Mouse (Mus musculus) stomach, embryonic 16.5 days (tissue): ENCODE results near the gene Grk5. TPM values are rescaled to one million over a fixed set of nuclear protein-coding genes. Genes with fewer than 3 reads are reported as not detected.

Experiments used
- ATAC-seq: fragments of 200-750 bp; cut with Nextera tagmentation; 2 replicates; pipeline ENCODE4 v1.8.0; 2017; ENCODE audit warnings: moderate number of reproducible peaks, moderate TSS enrichment; ENCODE audit not compliant: insufficient read depth, low FRiP score
- H3K27ac ChIP-seq: fragments of 300-500 bp; sonication (generic); 2 replicates; pipeline ENCODE4 v1.5.1; 2014; ENCODE audit warnings: low read length
- H3K27me3 ChIP-seq: fragments of 300-500 bp; sonication (generic); 2 replicates; pipeline ENCODE4 v1.6.1; 2014; ENCODE audit warnings: low read length, control low read depth, mixed read lengths; ENCODE audit not compliant: control insufficient read depth, insufficient read depth
- H3K36me3 ChIP-seq: fragments of 300-500 bp; sonication (generic); 2 replicates; pipeline ENCODE4 v1.6.1; 2014; ENCODE audit warnings: low read length; ENCODE audit not compliant: control insufficient read depth, insufficient read depth
- H3K4me1 ChIP-seq: fragments of 300-500 bp; sonication (generic); 2 replicates; pipeline ENCODE4 v1.6.1; 2014; ENCODE audit warnings: low read length, control low read depth, mixed read lengths; ENCODE audit not compliant: control insufficient read depth, insufficient read depth
- H3K4me2 ChIP-seq: fragments of 300-500 bp; sonication (generic); 2 replicates; pipeline ENCODE4 v1.6.1; 2014; ENCODE audit warnings: low read depth, low read length, mixed read lengths
- H3K4me3 ChIP-seq: fragments of 300-500 bp; sonication (generic); replicated peaks from 2 replicates; pipeline ENCODE4 v1.5.1; 2014; ENCODE audit warnings: mild to moderate bottlenecking, low read length
- H3K9ac ChIP-seq: fragments of 300-500 bp; sonication (generic); 2 replicates; pipeline ENCODE4 v1.6.1; 2014; ENCODE audit warnings: low read length
- H3K9me3 ChIP-seq: fragments of 300-500 bp; sonication (generic); replicated peaks from 2 replicates; pipeline ENCODE4 v1.6.1; 2016; ENCODE audit warnings: low read length, control low read depth; ENCODE audit not compliant: control insufficient read depth
- WGBS: fragments of 180-500 bp; shearing (Covaris S2); extraction: QIAGEN DNeasy Blood & Tissue Kit; methylation state at CpG from one replicate; pipeline ENCODE4 v1.1.7; 2014; 5-methylcytosine and 5-hydroxymethylcytosine counted together
- polyA plus RNA-seq: library from polyadenylated mRNA; unstranded; fragments of >200 nt; fragmentation: Nextera tagmentation; extraction: Ambion mirVana; gene quantifications from 2 replicates; pipeline ENCODE4 v1.2.1, GENCODE M21; 2015

The Grk5 gene
- polyA plus RNA-seq, 1 experiment from 2014 or later, result 3.4 TPM

GRCm38 (mm10) chr19:60874064-60874694 lies 15.4 kb upstream of the Grk5 start, which contains the start of gene Prdx3:
Gene Prdx3 (minus strand): TSS chr19:60874556.
- WGBS, result under 1% methylated on average over 28 of the region's 28 CpGs
- Histone ChIP-seq H3K4me1 (peaks cover 10% of the 10 kb centered on the region), H3K36me3 (peaks cover 7% of the 10 kb centered on the region), H3K9ac (peak within 1 kb of the TSS; percentile 91), H3K27me3 (no peaks in the 10 kb centered on the region), H3K27ac (peak within 1 kb of the TSS; percentile 80), H3K4me3 (peak within 1 kb of the TSS; percentile 78), H3K4me2 (peak within 1 kb of the TSS; percentile 64), H3K9me3 (no peaks in the 10 kb centered on the region)
- ATAC-seq, result peak; percentile 100

- Histone ChIP-seq H3K4me1 (no peaks in the 10 kb centered on the region), H3K9me3 (no peaks in the 10 kb centered on the region), H3K4me2 (no peak overlapping the region), H3K4me3 (no peak overlapping the region), H3K27me3 (no peaks in the 10 kb centered on the region), H3K27ac (no peak overlapping the region), H3K36me3 (no peaks in the 10 kb centered on the region), H3K9ac (no peak overlapping the region)
- 16% methylated on average over 3 of the region's 3 CpGs for WGBS
- peak; percentile 47; the same call in 1 of the 2 replicates for ATAC-seq
These were observed 6.4 kb upstream of the Grk5 start for GRCm38 (mm10) chr19:60883129-60883528.

- Histone ChIP-seq H3K27me3 (no peaks in the 10 kb centered on the region), H3K4me1 (peaks cover 5% of the 10 kb centered on the region; the same call in 1 of the 2 replicates), H3K9ac (no peak overlapping the region), H3K27ac (no peak overlapping the region), H3K4me3 (no peak overlapping the region), H3K36me3 (no peaks in the 10 kb centered on the region), H3K4me2 (no peak overlapping the region), H3K9me3 (no peaks in the 10 kb centered on the region)
- ATAC-seq, result no peak
- 72% methylated on average over 2 of the region's 2 CpGs for WGBS
These were observed 1.9 kb upstream of the Grk5 start for GRCm38 (mm10) chr19:60887637-60888036.

- Histone ChIP-seq H3K4me2 (peak overlapping the region; percentile 71), H3K4me1 (peaks cover 5% of the 10 kb centered on the region; the same call in 1 of the 2 replicates), H3K27me3 (no peaks in the 10 kb centered on the region), H3K4me3 (peak overlapping the region; percentile 65), H3K9ac (peak overlapping the region; percentile 81), H3K9me3 (no peaks in the 10 kb centered on the region), H3K36me3 (no peaks in the 10 kb centered on the region), H3K27ac (peak overlapping the region; percentile 95)
- ATAC-seq, result peak; percentile 45; the same call in 1 of the 2 replicates
- WGBS, result 5% methylated on average over 17 of the region's 17 CpGs
These were observed 342 bp upstream of the Grk5 start for GRCm38 (mm10) chr19:60889101-60889713.

- peaks cover 5% of the 10 kb centered on the region; the same call in 1 of the 2 replicates for H3K4me1 ChIP-seq
These were observed 1.0 kb downstream of the Grk5 start for GRCm38 (mm10) chr19:60890391-60891122.

GRCm38 (mm10) chr19:60891123-60891470 lies 1.5 kb downstream of the Grk5 start:
- no peak for ATAC-seq
- H3K9me3 ChIP-seq, result no peaks in the 10 kb centered on the region
- H3K4me2 ChIP-seq, result peak overlapping the region; percentile 71
- no peak overlapping the region for H3K27ac ChIP-seq
- H3K4me1 ChIP-seq, result peaks cover 5% of the 10 kb centered on the region; the same call in 1 of the 2 replicates
- H3K27me3 ChIP-seq, result no peaks in the 10 kb centered on the region
- H3K9ac ChIP-seq, result no peak overlapping the region
- peak overlapping the region; percentile 65 for H3K4me3 ChIP-seq
- H3K36me3 ChIP-seq, result no peaks in the 10 kb centered on the region
- 2% methylated on average over 5 of the region's 5 CpGs for WGBS

More at GRCm38 (mm10) chr19:60890391-60891122, 1.0 kb downstream of the Grk5 start:
- H3K27ac ChIP-seq, result peak overlapping the region; percentile 84
- H3K36me3 ChIP-seq, result no peaks in the 10 kb centered on the region
- peak overlapping the region; percentile 65 for H3K4me3 ChIP-seq
- H3K4me2 ChIP-seq, result peak overlapping the region; percentile 71
- H3K27me3 ChIP-seq, result no peaks in the 10 kb centered on the region
- ATAC-seq, result peak; percentile 4; the same call in 1 of the 2 replicates
- no peaks in the 10 kb centered on the region for H3K9me3 ChIP-seq
- WGBS, result under 1% methylated on average over 41 of the region's 41 CpGs
- peak overlapping the region; percentile 65 for H3K9ac ChIP-seq

GRCm38 (mm10) chr19:60891934-60892547 lies 2.5 kb downstream of the Grk5 start:
- Histone ChIP-seq H3K27ac (no peak overlapping the region), H3K4me1 (peaks cover 5% of the 10 kb centered on the region; the same call in 1 of the 2 replicates), H3K9me3 (no peaks in the 10 kb centered on the region), H3K4me2 (peak overlapping the region; percentile 71), H3K36me3 (no peaks in the 10 kb centered on the region), H3K27me3 (no peaks in the 10 kb centered on the region), H3K9ac (no peak overlapping the region), H3K4me3 (peak overlapping the region; percentile 65)
- no peak for ATAC-seq
- WGBS, result 21% methylated on average over 1 of the region's 1 CpGs

- H3K27ac ChIP-seq, result no peak overlapping the region
- no peak overlapping the region for H3K4me2 ChIP-seq
- no peak overlapping the region for H3K4me3 ChIP-seq
- no peaks in the 10 kb centered on the region for H3K27me3 ChIP-seq
- no peaks in the 10 kb centered on the region for H3K36me3 ChIP-seq
- no peaks in the 10 kb centered on the region for H3K4me1 ChIP-seq
- WGBS, result 27% methylated on average over 3 of the region's 3 CpGs
- no peak for ATAC-seq
- no peak overlapping the region for H3K9ac ChIP-seq
- no peaks in the 10 kb centered on the region for H3K9me3 ChIP-seq
These were observed 5.8 kb downstream of the Grk5 start for GRCm38 (mm10) chr19:60895251-60895880.
